Mouse (Mus musculus) thymus, adult 18-20 months (tissue): Measurements from ENCODE around the gene Ankrd35.
"Not testable (repeated sequence)": the region's sequence is repeated elsewhere in the genome, so short reads cannot be mapped to it uniquely, and the experiment has no call there.

Experiments
- DNase-seq, 2 experiments: peaks; one replicate each; pipeline ENCODE4 v3.0.0; 2022; ENCODE audit warnings: mixed read lengths in 2 of 2

Gene Ankrd35

GRCm38 (mm10) chr3:96674442-96674841, 4.5 kb downstream of the Ankrd35 start:
- DNase-seq = no peak

- no peak for DNase-seq
These were observed 5.2 kb downstream of the Ankrd35 start for GRCm38 (mm10) chr3:96675171-96675570.

GRCm38 (mm10) chr3:96675690-96676089, 5.8 kb downstream of the Ankrd35 start:
- no peak for DNase-seq

- DNase-seq = no peak
These were observed 8.5 kb downstream of the Ankrd35 start for GRCm38 (mm10) chr3:96678456-96678855.

- DNase-seq = no peak
These were observed 9.3 kb downstream of the Ankrd35 start for GRCm38 (mm10) chr3:96679159-96679674.

- DNase-seq = no peak
These were observed 10.5 kb downstream of the Ankrd35 start for GRCm38 (mm10) chr3:96680269-96680956.

- no peak for DNase-seq
These were observed 13.6 kb downstream of the Ankrd35 start for GRCm38 (mm10) chr3:96683496-96683895.

GRCm38 (mm10) chr3:96684151-96684821, 14.4 kb downstream of the Ankrd35 start:
- DNase-seq = no peak

GRCm38 (mm10) chr3:96684822-96685156, 14.9 kb downstream of the Ankrd35 start:
- no peak for DNase-seq

- DNase-seq = not testable (repeated sequence)
These were observed 16.1 kb downstream of the Ankrd35 start for GRCm38 (mm10) chr3:96686057-96686456.

- no peak for DNase-seq
These were observed 18.9 kb downstream of the Ankrd35 start for GRCm38 (mm10) chr3:96688854-96689253.

GRCm38 (mm10) chr3:96690298-96690697, 20.4 kb downstream of the Ankrd35 start:
- no peak for DNase-seq

GRCm38 (mm10) chr3:96692506-96692905, 22.6 kb downstream of the Ankrd35 start:
- no peak for DNase-seq

GRCm38 (mm10) chr3:96693579-96693978, 23.6 kb downstream of the Ankrd35 start:
- DNase-seq = no peak

GRCm38 (mm10) chr3:96696198-96696765, 26.4 kb downstream of the Ankrd35 start, which contains the start of gene Pias3:
Pias3 (plus strand) TSS chr3:96696384.
- peak; percentile 40 to 47 for DNase-seq

GRCm38 (mm10) chr3:96696766-96697732, 27.1 kb downstream of the Ankrd35 start:
- DNase-seq = peak; percentile 54 to 56

GRCm38 (mm10) chr3:96698993-96699690, 29.2 kb downstream of the Ankrd35 start:
- DNase-seq = no peak

GRCm38 (mm10) chr3:96700376-96700775, 30.4 kb downstream of the Ankrd35 start:
- DNase-seq = no peak

- DNase-seq = no peak
These were observed 31.1 kb downstream of the Ankrd35 start for GRCm38 (mm10) chr3:96701003-96701402.

- no peak for DNase-seq
These were observed 34.8 kb downstream of the Ankrd35 start for GRCm38 (mm10) chr3:96704778-96705177.

- DNase-seq = no peak
These were observed 36.3 kb downstream of the Ankrd35 start for GRCm38 (mm10) chr3:96706217-96706616.

- no peak for DNase-seq
These were observed 37.1 kb downstream of the Ankrd35 start for GRCm38 (mm10) chr3:96706984-96707383.
